Mouse (Mus musculus): ENCODE data around the gene Tasp1. TPM values are rescaled to one million over a fixed set of nuclear protein-coding genes. Genes with fewer than 3 reads are reported as not detected.

The Tasp1 gene
- polyA plus RNA-seq, 1 experiment from 2014 or later = 21.1 TPM

GRCm38 (mm10) chr2:139821589-139822378 lies 244.8 kb downstream of the Tasp1 start:
- Histone ChIP-seq H3K27ac (replicated peaks; ENCODE audit: low read depth, low read length) (no peak overlapping the region), H3K36me3 (replicated peaks; ENCODE audit: control insufficient read depth, insufficient read depth, low read depth, low read length) (no peaks in the 10 kb centered on the region), H3K9ac (replicated peaks; ENCODE audit: low read length) (no peak overlapping the region), H3K4me2 (ENCODE audit: low read depth, low read length) (no peak overlapping the region), H3K4me3 (ENCODE audit: low read depth, low read length) (no peak overlapping the region), H3K9me3 (replicated peaks; ENCODE audit: control insufficient read depth, low read length) (no peaks in the 10 kb centered on the region), H3K27me3 (ENCODE audit: control insufficient read depth, insufficient read depth, low read length) (no peaks in the 10 kb centered on the region), H3K4me1 (ENCODE audit: control insufficient read depth, insufficient read depth, low read length) (no peaks in the 10 kb centered on the region)
- 78% methylated on average over 8 of the region's 8 CpGs for WGBS
- DNase-seq (ENCODE audit: low spot score) (no peak), ATAC-seq (replicated peaks; ENCODE audit: insufficient number of reproducible peaks, low FRiP score, low TSS enrichment, low read depth) (no peak)

- Histone ChIP-seq H3K4me3 (ENCODE audit: low read depth, low read length) (no peak overlapping the region), H3K36me3 (replicated peaks; ENCODE audit: control insufficient read depth, insufficient read depth, low read depth, low read length) (no peaks in the 10 kb centered on the region), H3K4me2 (ENCODE audit: low read depth, low read length) (no peak overlapping the region), H3K9me3 (replicated peaks; ENCODE audit: control insufficient read depth, low read length) (no peaks in the 10 kb centered on the region), H3K27ac (replicated peaks; ENCODE audit: low read depth, low read length) (no peak overlapping the region), H3K4me1 (ENCODE audit: control insufficient read depth, insufficient read depth, low read length) (no peaks in the 10 kb centered on the region), H3K9ac (replicated peaks; ENCODE audit: low read length) (no peak overlapping the region), H3K27me3 (ENCODE audit: control insufficient read depth, insufficient read depth, low read length) (no peaks in the 10 kb centered on the region)
- ATAC-seq (replicated peaks; ENCODE audit: insufficient number of reproducible peaks, low FRiP score, low TSS enrichment, low read depth) (no peak), DNase-seq (ENCODE audit: low spot score) (no peak)
- 71% methylated on average over 3 of the region's 3 CpGs for WGBS
Observed at GRCm38 (mm10) chr2:139817275-139817674, 249.3 kb downstream of the Tasp1 start.

GRCm38 (mm10) chr2:139807887-139808286 lies 258.7 kb downstream of the Tasp1 start:
- no peak for ATAC-seq (replicated peaks; ENCODE audit: insufficient number of reproducible peaks, low FRiP score, low TSS enrichment, low read depth)
- no peak overlapping the region for H3K9ac ChIP-seq (replicated peaks; ENCODE audit: low read length)
- no peak overlapping the region for H3K4me2 ChIP-seq (ENCODE audit: low read depth, low read length)
- H3K36me3 ChIP-seq (replicated peaks; ENCODE audit: control insufficient read depth, insufficient read depth, low read depth, low read length) = no peaks in the 10 kb centered on the region
- H3K4me1 ChIP-seq (ENCODE audit: control insufficient read depth, insufficient read depth, low read length) = no peaks in the 10 kb centered on the region
- no peak for DNase-seq (ENCODE audit: low spot score)
- no peak overlapping the region for H3K4me3 ChIP-seq (ENCODE audit: low read depth, low read length)
- no peaks in the 10 kb centered on the region for H3K27me3 ChIP-seq (ENCODE audit: control insufficient read depth, insufficient read depth, low read length)
- WGBS = 89% methylated on average over 6 of the region's 6 CpGs
- H3K27ac ChIP-seq (replicated peaks; ENCODE audit: low read depth, low read length) = no peak overlapping the region
- H3K9me3 ChIP-seq (replicated peaks; ENCODE audit: control insufficient read depth, low read length) = no peaks in the 10 kb centered on the region

- H3K4me1 ChIP-seq (ENCODE audit: control insufficient read depth, insufficient read depth, low read length) = no peaks in the 10 kb centered on the region
- ATAC-seq (replicated peaks; ENCODE audit: insufficient number of reproducible peaks, low FRiP score, low TSS enrichment, low read depth) = no peak
- no peak overlapping the region for H3K9ac ChIP-seq (replicated peaks; ENCODE audit: low read length)
- WGBS = 83% methylated on average over 7 of the region's 7 CpGs
- H3K4me3 ChIP-seq (ENCODE audit: low read depth, low read length) = no peak overlapping the region
- no peaks in the 10 kb centered on the region for H3K27me3 ChIP-seq (ENCODE audit: control insufficient read depth, insufficient read depth, low read length)
- DNase-seq (ENCODE audit: low spot score) = no peak
- no peaks in the 10 kb centered on the region for H3K36me3 ChIP-seq (replicated peaks; ENCODE audit: control insufficient read depth, insufficient read depth, low read depth, low read length)
- H3K27ac ChIP-seq (replicated peaks; ENCODE audit: low read depth, low read length) = no peak overlapping the region
- H3K4me2 ChIP-seq (ENCODE audit: low read depth, low read length) = no peak overlapping the region
- no peaks in the 10 kb centered on the region for H3K9me3 ChIP-seq (replicated peaks; ENCODE audit: control insufficient read depth, low read length)
Observed at GRCm38 (mm10) chr2:139804041-139804440, 262.6 kb downstream of the Tasp1 start.

- H3K36me3 ChIP-seq (replicated peaks; ENCODE audit: control insufficient read depth, insufficient read depth, low read depth, low read length) = no peaks in the 10 kb centered on the region
- H3K4me2 ChIP-seq (ENCODE audit: low read depth, low read length) = no peak overlapping the region
- WGBS = 79% methylated on average over 9 of the region's 9 CpGs
- no peaks in the 10 kb centered on the region for H3K4me1 ChIP-seq (ENCODE audit: control insufficient read depth, insufficient read depth, low read length)
- H3K9ac ChIP-seq (replicated peaks; ENCODE audit: low read length) = no peak overlapping the region
- ATAC-seq (replicated peaks; ENCODE audit: insufficient number of reproducible peaks, low FRiP score, low TSS enrichment, low read depth) = no peak
- no peaks in the 10 kb centered on the region for H3K9me3 ChIP-seq (replicated peaks; ENCODE audit: control insufficient read depth, low read length)
- no peak for DNase-seq (ENCODE audit: low spot score)
- H3K27me3 ChIP-seq (ENCODE audit: control insufficient read depth, insufficient read depth, low read length) = no peaks in the 10 kb centered on the region
- no peak overlapping the region for H3K4me3 ChIP-seq (ENCODE audit: low read depth, low read length)
- no peak overlapping the region for H3K27ac ChIP-seq (replicated peaks; ENCODE audit: low read depth, low read length)
Observed at GRCm38 (mm10) chr2:139792345-139793120, 274.1 kb downstream of the Tasp1 start.

- Histone ChIP-seq H3K9ac (replicated peaks; ENCODE audit: low read length) (no peak overlapping the region), H3K9me3 (replicated peaks; ENCODE audit: control insufficient read depth, low read length) (no peaks in the 10 kb centered on the region), H3K4me3 (ENCODE audit: low read depth, low read length) (no peak overlapping the region), H3K4me1 (ENCODE audit: control insufficient read depth, insufficient read depth, low read length) (no peaks in the 10 kb centered on the region), H3K27ac (replicated peaks; ENCODE audit: low read depth, low read length) (no peak overlapping the region), H3K27me3 (ENCODE audit: control insufficient read depth, insufficient read depth, low read length) (no peaks in the 10 kb centered on the region), H3K4me2 (ENCODE audit: low read depth, low read length) (no peak overlapping the region), H3K36me3 (replicated peaks; ENCODE audit: control insufficient read depth, insufficient read depth, low read depth, low read length) (no peaks in the 10 kb centered on the region)
- 71% methylated on average over 4 of the region's 4 CpGs for WGBS
- DNase-seq (ENCODE audit: low spot score) = no peak
- ATAC-seq (replicated peaks; ENCODE audit: insufficient number of reproducible peaks, low FRiP score, low TSS enrichment, low read depth) = no peak
Observed at GRCm38 (mm10) chr2:139788658-139789057, 277.9 kb downstream of the Tasp1 start.

GRCm38 (mm10) chr2:139784946-139785345 lies 281.7 kb downstream of the Tasp1 start:
- WGBS = 96% methylated on average over 2 of the region's 2 CpGs
- ATAC-seq (replicated peaks; ENCODE audit: insufficient number of reproducible peaks, low FRiP score, low TSS enrichment, low read depth) = no peak
- H3K4me2 ChIP-seq (ENCODE audit: low read depth, low read length) = no peak overlapping the region

GRCm38 (mm10) chr2:139784465-139784864 lies 282.1 kb downstream of the Tasp1 start:
- H3K9ac ChIP-seq (replicated peaks; ENCODE audit: low read length) = no peak overlapping the region
- no peaks in the 10 kb centered on the region for H3K4me1 ChIP-seq (ENCODE audit: control insufficient read depth, insufficient read depth, low read length)
- no peak for DNase-seq (ENCODE audit: low spot score)
- H3K4me3 ChIP-seq (ENCODE audit: low read depth, low read length) = no peak overlapping the region
- no peaks in the 10 kb centered on the region for H3K9me3 ChIP-seq (replicated peaks; ENCODE audit: control insufficient read depth, low read length)
- no peaks in the 10 kb centered on the region for H3K36me3 ChIP-seq (replicated peaks; ENCODE audit: control insufficient read depth, insufficient read depth, low read depth, low read length)
- H3K4me2 ChIP-seq (ENCODE audit: low read depth, low read length) = no peak overlapping the region
- WGBS = 84% methylated on average over 1 of the region's 1 CpGs
- no peak for ATAC-seq (replicated peaks; ENCODE audit: insufficient number of reproducible peaks, low FRiP score, low TSS enrichment, low read depth)
- no peaks in the 10 kb centered on the region for H3K27me3 ChIP-seq (ENCODE audit: control insufficient read depth, insufficient read depth, low read length)
- H3K27ac ChIP-seq (replicated peaks; ENCODE audit: low read depth, low read length) = no peak overlapping the region

More at GRCm38 (mm10) chr2:139784946-139785345, 281.7 kb downstream of the Tasp1 start:
- Histone ChIP-seq H3K4me3 (ENCODE audit: low read depth, low read length) (no peak overlapping the region), H3K27ac (replicated peaks; ENCODE audit: low read depth, low read length) (no peak overlapping the region), H3K36me3 (replicated peaks; ENCODE audit: control insufficient read depth, insufficient read depth, low read depth, low read length) (no peaks in the 10 kb centered on the region), H3K4me1 (ENCODE audit: control insufficient read depth, insufficient read depth, low read length) (no peaks in the 10 kb centered on the region), H3K9me3 (replicated peaks; ENCODE audit: control insufficient read depth, low read length) (no peaks in the 10 kb centered on the region), H3K27me3 (ENCODE audit: control insufficient read depth, insufficient read depth, low read length) (no peaks in the 10 kb centered on the region), H3K9ac (replicated peaks; ENCODE audit: low read length) (no peak overlapping the region)
- DNase-seq (ENCODE audit: low spot score) = no peak
